In the genomic region with DNA sequence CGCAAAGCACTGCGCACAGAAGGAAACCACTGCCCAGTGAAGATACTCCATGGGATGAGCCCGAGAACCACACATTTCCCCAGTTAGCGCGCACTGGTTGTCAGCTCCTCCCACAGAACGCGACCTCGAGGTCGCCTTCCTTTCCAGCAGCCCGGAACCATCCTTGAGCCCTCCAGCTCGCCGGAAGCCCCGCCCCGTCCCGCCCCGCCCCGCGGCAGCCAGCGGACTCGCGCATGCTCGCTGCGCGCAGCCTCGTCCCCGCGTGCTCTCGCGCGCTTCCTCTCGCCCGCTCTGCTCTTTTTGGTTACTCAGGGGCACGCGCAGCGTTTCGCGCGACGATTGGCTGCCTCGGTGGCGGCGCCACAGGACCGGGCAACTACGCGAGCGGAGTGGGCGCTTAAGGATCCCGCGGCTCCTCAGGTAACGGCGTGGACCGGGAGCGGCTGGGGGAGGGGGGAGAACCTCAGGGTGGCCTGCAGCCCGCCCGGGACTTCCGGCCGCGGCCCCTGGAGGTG, we compare ENCODE assay signal across 8 mouse cellular contexts. TPM values are rescaled to one million over a fixed set of nuclear protein-coding genes. Genes with fewer than 3 reads are reported as not detected.
DNase-seq lines count a peak whose midpoint lies in the region; ATAC-seq lines count a peak whose summit lies in the region.

Prps1l3 (plus strand) TSS at position 221 of the 515 bp plus-strand sequence.
Mipol1 (plus strand) TSS at position 236 of the 515 bp plus-strand sequence.

- no peaks in the 10 kb centered on the region for H3K4me1 ChIP-seq in forebrain, embryonic 11.5 days (replicated peaks; ENCODE audit: control insufficient read depth, insufficient read depth, low read length)
- H3K4me1 ChIP-seq in heart, embryonic 16.5 days (ENCODE audit: control insufficient read depth, insufficient read depth, low read length): peaks cover 8% of the 10 kb centered on the region
- peaks cover 36% of the 10 kb centered on the region for H3K4me1 ChIP-seq in liver, embryonic 15.5 days (replicated peaks)
- H3K4me1 ChIP-seq in neural tube, embryonic 12.5 days: no peaks in the 10 kb centered on the region

- H3K27ac ChIP-seq in forebrain, embryonic 11.5 days (ENCODE audit: low read depth, low read length): peak within 1 kb of the TSS; percentile 78
- peak within 1 kb of the TSS; percentile 86 for H3K27ac ChIP-seq in heart, embryonic 16.5 days (ENCODE audit: low read length)
- H3K27ac ChIP-seq in liver, embryonic 15.5 days (replicated peaks): peak within 1 kb of the TSS; percentile 94
- H3K27ac ChIP-seq in neural tube, embryonic 12.5 days: peak within 1 kb of the TSS; percentile 62

- H3K9ac ChIP-seq in forebrain, embryonic 11.5 days (ENCODE audit: low read length): peak within 1 kb of the TSS; percentile 76
- H3K9ac ChIP-seq in heart, embryonic 16.5 days (ENCODE audit: low read length): peak within 1 kb of the TSS; percentile 87
- peak within 1 kb of the TSS; percentile 89 for H3K9ac ChIP-seq in liver, embryonic 15.5 days
- peak within 1 kb of the TSS; percentile 75 for H3K9ac ChIP-seq in neural tube, embryonic 12.5 days

- H3K27me3 ChIP-seq in forebrain, embryonic 11.5 days (ENCODE audit: control insufficient read depth, insufficient read depth, low read length): no peaks in the 10 kb centered on the region
- no peaks in the 10 kb centered on the region for H3K27me3 ChIP-seq in heart, embryonic 16.5 days (ENCODE audit: control insufficient read depth, insufficient read depth, low read length)
- no peaks in the 10 kb centered on the region for H3K27me3 ChIP-seq in liver, embryonic 15.5 days
- H3K27me3 ChIP-seq in neural tube, embryonic 12.5 days (replicated peaks): no peaks in the 10 kb centered on the region

- no peaks in the 10 kb centered on the region for H3K36me3 ChIP-seq in forebrain, embryonic 11.5 days (ENCODE audit: control insufficient read depth, insufficient read depth, low read length)
- H3K36me3 ChIP-seq in heart, embryonic 16.5 days (ENCODE audit: control insufficient read depth, insufficient read depth): no peaks in the 10 kb centered on the region
- H3K36me3 ChIP-seq in liver, embryonic 15.5 days (replicated peaks): peaks cover 8% of the 10 kb centered on the region; the same call in 1 of the 2 replicates
- no peaks in the 10 kb centered on the region; the same call in 1 of the 2 replicates for H3K36me3 ChIP-seq in neural tube, embryonic 12.5 days

- ATAC-seq in forebrain, embryonic 11.5 days (replicated peaks; ENCODE audit: low FRiP score): peak; percentile 96
- ATAC-seq in heart, embryonic 16.5 days (replicated peaks; ENCODE audit: extremely low read depth, insufficient read depth, low FRiP score): peak; percentile 98
- ATAC-seq in liver, embryonic 15.5 days (ENCODE audit: insufficient read depth): peak; percentile 96
- ATAC-seq in neural tube, embryonic 12.5 days (ENCODE audit: low FRiP score, low read depth): peak; percentile 97

- H3K9me3 ChIP-seq in forebrain, embryonic 11.5 days (ENCODE audit: control insufficient read depth, low read length): no peaks in the 10 kb centered on the region
- no peaks in the 10 kb centered on the region for H3K9me3 ChIP-seq in heart, embryonic 16.5 days (replicated peaks; ENCODE audit: control insufficient read depth, low read length)
- H3K9me3 ChIP-seq in liver, embryonic 15.5 days (replicated peaks): no peaks in the 10 kb centered on the region
- H3K9me3 ChIP-seq in neural tube, embryonic 12.5 days: no peaks in the 10 kb centered on the region

- peak; percentile 81 to 83 for DNase-seq in CD8-positive naive resting alpha-beta T cell, adult 2 months (ENCODE audit: low read depth in 2 of 2, low spot score in 2 of 2)
- DNase-seq in c-Kit-positive CD71-negative TER-119-negative erythroid progenitor cells, embryonic 14.5 days (ENCODE audit: low read depth): peak; percentile 78
- peak; percentile 98 for DNase-seq in forebrain, embryonic 11.5 days (ENCODE audit: low spot score)
- peak; percentile 90 to 91 for DNase-seq in kidney, postnatal 36 days
- DNase-seq in telencephalon, adult 2 months (ENCODE audit: low read depth, low spot score): peak; percentile 85

- under 1% methylated on average over 56 of the region's 58 CpGs for WGBS in forebrain, embryonic 11.5 days
- under 1% methylated on average over 58 of the region's 58 CpGs for WGBS in heart, embryonic 16.5 days
- WGBS in liver, embryonic 15.5 days (ENCODE audit: insufficient replicate concordance): under 1% methylated on average over 58 of the region's 58 CpGs
- under 1% methylated on average over 58 of the region's 58 CpGs for WGBS in neural tube, embryonic 12.5 days

- H3K4me2 ChIP-seq in forebrain, embryonic 11.5 days (ENCODE audit: low read depth, low read length, severe bottlenecking): peak within 1 kb of the TSS; percentile 63
- H3K4me2 ChIP-seq in heart, embryonic 16.5 days (ENCODE audit: low read depth, low read length): peak within 1 kb of the TSS; percentile 60
- peak within 1 kb of the TSS; percentile 88 for H3K4me2 ChIP-seq in liver, embryonic 15.5 days
- peak within 1 kb of the TSS; percentile 64 for H3K4me2 ChIP-seq in neural tube, embryonic 12.5 days (replicated peaks)

- H3K4me3 ChIP-seq in forebrain, embryonic 11.5 days (ENCODE audit: low read depth, low read length): peak within 1 kb of the TSS; percentile 59
- peak within 1 kb of the TSS; percentile 65 for H3K4me3 ChIP-seq in heart, embryonic 16.5 days (ENCODE audit: low read length)
- H3K4me3 ChIP-seq in liver, embryonic 15.5 days (replicated peaks): peak within 1 kb of the TSS; percentile 90
- peak within 1 kb of the TSS; percentile 64 for H3K4me3 ChIP-seq in neural tube, embryonic 12.5 days

RNA-seq across cellular contexts. Expression of gene Prps1l3, which starts in this region (rescaled TPM):
- 77.6 and 77.7 TPM in 2 replicates for polyA plus RNA-seq in forebrain, embryonic 11.5 days (2014; fragmentation: Nextera tagmentation; extraction: Ambion mirVana)
- 37.6 and 43.0 TPM in 2 replicates for polyA plus RNA-seq in heart, embryonic 16.5 days (2015; fragmentation: Nextera tagmentation; extraction: Ambion mirVana)
- polyA plus RNA-seq in liver, embryonic 15.5 days (2015; fragmentation: Nextera tagmentation; extraction: Ambion mirVana): 34.4 and 37.1 TPM in 2 replicates
- 44.1 and 44.4 TPM in 2 replicates for polyA plus RNA-seq in neural tube, embryonic 12.5 days (2016; fragmentation: Nextera tagmentation; extraction: Ambion mirVana)

RNA-seq across cellular contexts. Expression of gene Mipol1, which starts in this region (rescaled TPM):
- 8.1 and 8.8 TPM in 2 replicates for polyA plus RNA-seq in forebrain, embryonic 11.5 days (2014; fragmentation: Nextera tagmentation; extraction: Ambion mirVana)
- 8.0 TPM in 2 replicates for polyA plus RNA-seq in heart, embryonic 16.5 days (2015; fragmentation: Nextera tagmentation; extraction: Ambion mirVana)
- polyA plus RNA-seq in liver, embryonic 15.5 days (2015; fragmentation: Nextera tagmentation; extraction: Ambion mirVana): 2.6 and 3.2 TPM in 2 replicates
- 6.7 and 6.8 TPM in 2 replicates for polyA plus RNA-seq in neural tube, embryonic 12.5 days (2016; fragmentation: Nextera tagmentation; extraction: Ambion mirVana)

Comparison
In these comparisons a context has a peak if more than half of its experiments do, and no peak if none do; other contexts are left out.
1. Peak in every context shown above with its lines: DNase-seq, ATAC-seq, H3K4me3 ChIP-seq and H3K27ac ChIP-seq.